Mouse (Mus musculus): ENCODE measurements around the gene Abca13. TPM values are rescaled to one million over a fixed set of nuclear protein-coding genes. Genes with fewer than 3 reads are reported as not detected.
"Not testable (repeated sequence)": the region's sequence is repeated elsewhere in the genome, so short reads cannot be mapped to it uniquely, and the experiment has no call there.

The Abca13 gene
- total and polyA plus RNA-seq, 3 experiments = under 0.01 to 0.03 (median 0.03) TPM

GRCm38 (mm10) chr11:9148206-9148605 lies 43.5 kb upstream of the Abca13 start:
- DNase-seq (ENCODE audit: extremely low read depth) = no peak
- in situ Hi-C loops (cut with MboI; ENCODE audit: low pct_ligation_motif_present, low pct_unique_long_range_greater_than_20kb, low sequenced_read_pairs) (no loop called here), dilution Hi-C loops (cut with MboI; ENCODE audit: extremely low pct_ligation_motif_present, extremely low pct_unique_long_range_greater_than_20kb, low sequenced_read_pairs) (loop anchor here (25.0 kb wide), 1 partner anchor 161 kb away; no protein-coding TSS in a partner anchor)
- no peak overlapping the region for H3K4me3 ChIP-seq (replicated peaks in 1 of 3; ENCODE audit: low read depth in 2 of 3, low read length in 2 of 3, poor library complexity in 1 of 3)
- no peaks in the 10 kb centered on the region for H3K4me1 ChIP-seq (ENCODE audit: control insufficient read depth in 1 of 2, insufficient read depth in 2 of 2)
- peaks cover 30% of the 10 kb centered on the region for H3K27me3 ChIP-seq (replicated peaks)
- H3K9me3 ChIP-seq (replicated peaks; ENCODE audit: low read length) = peaks cover 9% of the 10 kb centered on the region
- H3K27ac ChIP-seq (ENCODE audit: insufficient read depth, low read depth) = no peak overlapping the region
- H3K36me3 ChIP-seq (replicated peaks in 1 of 2; ENCODE audit: control insufficient read depth in 1 of 2, insufficient read depth in 1 of 2, low read length in 1 of 2) = no peaks in the 10 kb centered on the region
- H3K79me2 ChIP-seq (replicated peaks; ENCODE audit: control insufficient read depth, extremely low read depth, insufficient read depth, poor library complexity, severe bottlenecking) = no peaks in the 10 kb centered on the region
- no peak overlapping the region for H3K9ac ChIP-seq (ENCODE audit: insufficient read depth, low read depth)
- H3K4me2 ChIP-seq (ENCODE audit: insufficient read depth, low read depth, poor library complexity, severe bottlenecking) = no peak overlapping the region
- TF ChIP-seq IRF4 (IDR thresholded peaks at IDR 0.05; ENCODE audit: low read depth, low read length) (no peak), ETS1 (conservative IDR thresholded peaks at IDR 0.05; ENCODE audit: low read depth, low read length) (no peak), SIN3A (IDR thresholded peaks at IDR 0.05; ENCODE audit: low read length) (no peak), POLR2AphosphoS2 (IDR thresholded peaks at IDR 0.05; ENCODE audit: low read depth, low read length) (no peak), NRF1 (IDR thresholded peaks at IDR 0.05; ENCODE audit: low read depth, low read length) (no peak), ELF1 (IDR thresholded peaks at IDR 0.05; ENCODE audit: low read depth, low read length) (no peak), MAZ (IDR thresholded peaks at IDR 0.05; ENCODE audit: low read depth, low read length) (no peak), KAT2A (IDR thresholded peaks at IDR 0.05; ENCODE audit: insufficient replicate concordance, low read length) (no peak), JUND (conservative IDR thresholded peaks at IDR 0.05; ENCODE audit: low read depth, low read length) (no peak), USF1 (IDR thresholded peaks at IDR 0.05; ENCODE audit: low read depth, low read length) (no peak), MEF2A (IDR thresholded peaks at IDR 0.05; ENCODE audit: borderline replicate concordance, low read depth, low read length) (no peak)

DNA sequence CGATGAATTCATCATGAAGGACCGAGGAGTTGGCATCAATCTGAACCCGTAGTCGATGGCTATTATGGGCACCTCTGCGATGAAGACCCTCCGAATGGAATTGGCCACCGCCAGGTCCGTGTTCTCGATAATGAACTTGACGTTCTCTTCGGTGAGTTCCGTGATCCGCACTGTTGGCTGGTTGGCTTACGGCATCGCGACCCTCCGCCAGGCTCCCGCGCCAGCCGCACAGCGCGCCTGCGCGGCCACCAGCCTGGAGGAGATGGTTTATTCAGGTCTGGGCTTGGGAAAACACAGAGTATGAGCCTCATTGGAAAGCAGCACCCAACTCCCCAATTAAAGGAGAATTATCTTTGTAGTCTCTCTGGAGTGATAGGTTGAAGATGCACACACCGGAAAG lies 41.3 kb upstream of the Abca13 start:
- H3K4me3 ChIP-seq (replicated peaks in 1 of 3; ENCODE audit: low read depth in 2 of 3, low read length in 2 of 3, poor library complexity in 1 of 3); dilution Hi-C loops (cut with MboI; ENCODE audit: extremely low pct_ligation_motif_present, extremely low pct_unique_long_range_greater_than_20kb, low sequenced_read_pairs); H3K36me3 ChIP-seq (replicated peaks in 1 of 2; ENCODE audit: control insufficient read depth in 1 of 2, insufficient read depth in 1 of 2, low read length in 1 of 2); H3K9ac ChIP-seq (ENCODE audit: insufficient read depth, low read depth); DNase-seq (ENCODE audit: extremely low read depth); H3K4me2 ChIP-seq (ENCODE audit: insufficient read depth, low read depth, poor library complexity, severe bottlenecking); in situ Hi-C loops (cut with MboI; ENCODE audit: low pct_ligation_motif_present, low pct_unique_long_range_greater_than_20kb, low sequenced_read_pairs); H3K27ac ChIP-seq (ENCODE audit: insufficient read depth, low read depth); H3K79me2 ChIP-seq (replicated peaks; ENCODE audit: control insufficient read depth, extremely low read depth, insufficient read depth, poor library complexity, severe bottlenecking); H3K9me3 ChIP-seq (replicated peaks; ENCODE audit: low read length); H3K4me1 ChIP-seq (ENCODE audit: control insufficient read depth in 1 of 2, insufficient read depth in 2 of 2): not testable (repeated sequence)
- H3K27me3 ChIP-seq (replicated peaks) = peaks cover 33% of the 10 kb centered on the region

- DNase-seq (ENCODE audit: extremely low read depth) = no peak
- in situ Hi-C loops (cut with MboI; ENCODE audit: low pct_ligation_motif_present, low pct_unique_long_range_greater_than_20kb, low sequenced_read_pairs) = no loop called here
- Histone ChIP-seq H3K9ac (ENCODE audit: insufficient read depth, low read depth) (no peak overlapping the region), H3K4me3 (replicated peaks in 1 of 3; ENCODE audit: low read depth in 2 of 3, low read length in 2 of 3, poor library complexity in 1 of 3) (no peak overlapping the region), H3K4me1 (ENCODE audit: control insufficient read depth in 1 of 2, insufficient read depth in 2 of 2) (no peaks in the 10 kb centered on the region), H3K36me3 (replicated peaks in 1 of 2; ENCODE audit: control insufficient read depth in 1 of 2, insufficient read depth in 1 of 2, low read length in 1 of 2) (no peaks in the 10 kb centered on the region), H3K27me3 (replicated peaks) (peaks cover 52% of the 10 kb centered on the region), H3K4me2 (ENCODE audit: insufficient read depth, low read depth, poor library complexity, severe bottlenecking) (no peak overlapping the region), H3K79me2 (replicated peaks; ENCODE audit: control insufficient read depth, extremely low read depth, insufficient read depth, poor library complexity, severe bottlenecking) (no peaks in the 10 kb centered on the region), H3K9me3 (replicated peaks; ENCODE audit: low read length) (no peaks in the 10 kb centered on the region), H3K27ac (ENCODE audit: insufficient read depth, low read depth) (no peak overlapping the region)
- dilution Hi-C loops (cut with MboI; ENCODE audit: extremely low pct_ligation_motif_present, extremely low pct_unique_long_range_greater_than_20kb, low sequenced_read_pairs) = no loop called here
- TF ChIP-seq NRF1 (IDR thresholded peaks at IDR 0.05; ENCODE audit: low read depth, low read length) (no peak), ETS1 (conservative IDR thresholded peaks at IDR 0.05; ENCODE audit: low read depth, low read length) (no peak), BHLHE40 (IDR thresholded peaks at IDR 0.05; ENCODE audit: low read depth, low read length) (no peak), JUN (IDR thresholded peaks at IDR 0.05; ENCODE audit: insufficient read depth, low read depth, low read length) (no peak), CHD2 (IDR thresholded peaks at IDR 0.05; ENCODE audit: low read length) (no peak), MAZ (IDR thresholded peaks at IDR 0.05; ENCODE audit: low read depth, low read length) (no peak), SIN3A (IDR thresholded peaks at IDR 0.05; ENCODE audit: low read length) (no peak), TBP (conservative IDR thresholded peaks at IDR 0.05; ENCODE audit: low read depth, low read length) (no peak), ZMIZ1 (IDR thresholded peaks at IDR 0.05; ENCODE audit: low read depth, low read length) (no peak), USF1 (IDR thresholded peaks at IDR 0.05; ENCODE audit: low read depth, low read length) (no peak), CTCF (conservative IDR thresholded peaks at IDR 0.05 in 1 of 2, IDR thresholded peaks at IDR 0.05 in 1 of 2; ENCODE audit: low read depth in 2 of 2, low read length in 2 of 2) (no peak), SMC3 (IDR thresholded peaks at IDR 0.05; ENCODE audit: low read depth, low read length) (no peak)
These were observed 31.8 kb upstream of the Abca13 start for GRCm38 (mm10) chr11:9159953-9160352.

Data from CH12.LX (cell line).